Mouse (Mus musculus) Muller cell, postnatal 12 days (primary cell): ENCODE results near the gene Ctnna3.
A peak's percentile ranks its signal among the peaks of the same experiment; 100 is the strongest.
"Not testable (repeated sequence)": the region's sequence is repeated elsewhere in the genome, so short reads cannot be mapped to it uniquely, and the experiment has no call there.

Source experiments
- DNase-seq: peaks from one replicate; pipeline ENCODE4 v3.0.0-alpha.2; 2015; ENCODE audit errors: inconsistent ontology term

Gene Ctnna3

DNA sequence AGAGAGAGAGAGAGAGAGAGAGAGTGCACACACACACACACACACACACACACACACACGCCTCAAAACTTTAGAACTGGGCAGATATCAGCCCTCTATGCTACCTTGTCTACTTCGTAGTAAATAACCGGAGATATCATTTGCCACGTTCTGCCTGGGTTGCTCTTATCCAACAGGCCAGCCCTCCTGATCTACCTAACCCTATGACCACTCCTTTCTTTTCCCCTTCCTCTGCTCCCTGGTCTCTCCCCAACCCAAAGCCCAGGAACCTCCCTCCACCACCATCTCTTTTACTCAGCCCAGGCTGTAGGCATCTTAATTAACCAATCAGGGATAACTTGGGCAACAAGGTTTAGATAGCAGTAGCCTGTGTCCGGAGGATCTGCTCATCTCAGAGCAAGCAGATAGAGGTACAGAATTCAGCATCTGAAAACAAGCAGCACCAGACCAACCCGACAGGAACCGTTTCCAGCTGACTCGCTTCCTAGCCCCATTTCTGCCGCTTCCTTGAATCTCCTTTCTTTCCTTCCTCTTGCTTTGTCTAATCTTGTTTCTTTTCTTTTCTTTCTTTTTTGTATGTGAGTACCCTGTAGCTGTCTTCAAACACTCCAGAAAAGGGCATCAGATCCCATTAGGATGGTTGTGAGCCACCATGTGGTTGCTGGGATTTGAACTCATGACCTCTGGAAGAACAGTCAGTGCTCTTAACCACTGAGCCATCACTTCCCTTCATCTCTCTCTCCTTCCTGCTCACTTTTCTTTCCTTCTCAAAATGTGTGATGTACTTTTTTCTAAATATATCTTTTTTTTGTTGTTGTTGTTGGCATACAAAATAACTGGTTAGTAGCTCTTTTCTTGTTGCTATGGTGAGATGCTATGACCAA lies 6.1 kb upstream of the Ctnna3 start:
- DNase-seq, result no peak

- DNase-seq, result peak; percentile 19
Measured at GRCm38 (mm10) chr10:63424475-63424814, 5.5 kb upstream of the Ctnna3 start.

DNA sequence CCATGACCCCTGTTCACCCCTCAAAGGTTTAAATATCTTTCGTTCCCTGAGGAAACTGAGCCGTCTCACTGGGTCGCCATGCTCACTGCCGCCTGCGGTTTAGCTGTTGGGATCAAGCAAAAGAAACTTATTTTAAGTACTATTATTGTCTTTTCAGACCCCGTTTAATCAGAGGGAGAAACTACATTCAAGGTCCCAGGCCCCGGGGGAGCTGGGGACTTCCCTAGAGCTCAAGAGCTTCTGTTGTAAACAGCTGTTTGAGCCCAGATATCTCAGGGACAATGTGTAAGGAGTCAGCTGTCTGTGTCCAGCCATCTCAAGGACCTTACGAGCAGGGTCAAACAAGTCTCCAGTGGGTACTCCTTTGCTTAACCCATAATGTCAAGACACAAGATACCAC lies 2.8 kb upstream of the Ctnna3 start:
- no peak for DNase-seq

- DNase-seq, result peak; percentile 53
Measured at GRCm38 (mm10) chr10:63428243-63429022, 1.5 kb upstream of the Ctnna3 start.

- DNase-seq, result no peak
Measured at GRCm38 (mm10) chr10:63429023-63429340, 916 bp upstream of the Ctnna3 start.

- DNase-seq, result peak; percentile 97
Measured at GRCm38 (mm10) chr10:63429380-63429779, 518 bp upstream of the Ctnna3 start.

DNA sequence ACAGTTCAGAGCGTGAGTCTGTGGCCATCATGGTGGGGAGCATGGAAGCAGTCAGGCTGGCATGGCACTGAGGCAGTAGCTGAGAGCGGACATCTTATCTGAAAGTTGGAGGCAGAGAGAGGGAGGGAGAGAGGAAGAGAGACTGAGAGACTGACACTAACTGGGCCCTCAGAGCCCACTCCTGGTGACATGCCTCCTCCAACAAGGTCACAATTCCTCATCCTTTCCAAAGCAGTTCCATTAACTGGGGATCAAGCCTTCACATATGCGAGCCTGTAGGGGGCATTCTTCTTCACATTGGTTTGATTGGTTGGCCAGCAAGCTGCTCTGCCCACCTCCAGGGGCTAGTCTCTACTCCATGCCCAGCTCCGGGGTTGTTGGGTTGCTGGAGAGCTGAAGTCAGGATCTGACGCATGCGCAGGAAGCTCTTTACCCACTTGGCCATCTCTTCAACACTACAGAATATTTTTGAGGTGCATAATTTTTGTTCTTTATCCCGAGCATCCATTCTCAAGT lies 1.4 kb downstream of the Ctnna3 start:
- no peak for DNase-seq

GRCm38 (mm10) chr10:63432099-63432498 lies 2.2 kb downstream of the Ctnna3 start:
- no peak for DNase-seq

DNA sequence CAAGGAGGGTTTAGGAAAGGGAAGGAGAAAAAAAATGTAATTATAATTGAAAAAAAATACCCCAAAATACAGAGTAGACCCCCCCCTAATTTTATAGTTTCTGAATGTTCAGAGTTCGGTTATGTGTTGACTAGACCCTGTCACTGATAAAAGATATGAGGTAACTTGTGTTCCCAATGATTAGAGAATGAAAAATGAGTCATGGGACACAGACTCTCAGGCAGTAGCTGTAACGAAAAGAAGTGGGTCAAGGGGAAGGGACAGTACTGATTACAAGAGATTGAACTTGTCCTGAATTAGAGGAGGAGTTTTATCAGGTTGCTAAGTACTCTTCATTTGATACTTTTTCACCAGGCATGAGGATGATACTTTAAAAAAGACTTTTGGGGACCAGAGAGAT lies 3.0 kb downstream of the Ctnna3 start:
- DNase-seq, result no peak

GRCm38 (mm10) chr10:63438736-63439262 lies 8.9 kb downstream of the Ctnna3 start:
- DNase-seq, result no peak

GRCm38 (mm10) chr10:63439694-63440228 lies 9.9 kb downstream of the Ctnna3 start:
- no peak for DNase-seq

GRCm38 (mm10) chr10:63444602-63445387 lies 14.9 kb downstream of the Ctnna3 start:
- DNase-seq, result not testable (repeated sequence)

GRCm38 (mm10) chr10:63453926-63454325 lies 24.0 kb downstream of the Ctnna3 start:
- DNase-seq, result no peak

DNA sequence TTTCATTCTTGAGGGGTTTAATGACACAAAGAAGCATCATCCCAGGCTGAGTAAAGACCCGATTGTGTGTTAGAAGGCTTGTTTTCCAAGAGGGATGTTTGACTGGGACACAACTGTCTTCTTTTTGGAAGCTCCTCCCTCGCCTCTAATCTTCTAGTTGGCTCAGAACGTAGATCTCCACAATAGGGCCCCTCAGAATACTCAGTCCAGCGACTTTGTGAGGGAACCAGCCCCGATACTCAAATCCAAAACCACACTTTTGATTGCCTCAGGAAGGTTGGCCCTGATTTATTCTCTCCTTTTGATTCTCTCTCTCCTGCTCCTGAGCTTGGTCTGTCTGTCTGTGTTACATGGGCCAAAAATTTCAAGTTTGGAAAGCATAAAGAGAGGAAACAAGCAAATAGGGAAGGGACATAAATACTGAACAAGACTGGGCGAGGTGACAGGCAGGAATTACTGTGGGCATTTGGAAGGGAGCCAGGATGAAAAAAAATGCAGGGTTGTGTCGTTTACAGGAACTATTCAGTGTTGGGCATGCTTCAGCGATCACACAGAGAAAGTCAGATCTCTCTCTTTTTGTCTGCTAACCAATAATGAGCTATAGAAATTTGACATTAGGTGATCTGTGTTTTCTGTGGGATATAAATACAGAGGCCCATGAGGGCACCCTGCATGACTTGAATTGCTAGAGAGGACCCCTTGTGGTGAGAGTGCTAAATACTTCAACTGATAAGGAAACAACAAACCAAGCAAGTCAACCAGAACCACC lies 25.4 kb downstream of the Ctnna3 start:
- DNase-seq, result peak; percentile 84

GRCm38 (mm10) chr10:63457292-63458128 lies 27.6 kb downstream of the Ctnna3 start:
- DNase-seq, result no peak

GRCm38 (mm10) chr10:63460935-63461334 lies 31.0 kb downstream of the Ctnna3 start:
- no peak for DNase-seq

GRCm38 (mm10) chr10:63472473-63472872 lies 42.6 kb downstream of the Ctnna3 start:
- peak; percentile 14 for DNase-seq

DNA sequence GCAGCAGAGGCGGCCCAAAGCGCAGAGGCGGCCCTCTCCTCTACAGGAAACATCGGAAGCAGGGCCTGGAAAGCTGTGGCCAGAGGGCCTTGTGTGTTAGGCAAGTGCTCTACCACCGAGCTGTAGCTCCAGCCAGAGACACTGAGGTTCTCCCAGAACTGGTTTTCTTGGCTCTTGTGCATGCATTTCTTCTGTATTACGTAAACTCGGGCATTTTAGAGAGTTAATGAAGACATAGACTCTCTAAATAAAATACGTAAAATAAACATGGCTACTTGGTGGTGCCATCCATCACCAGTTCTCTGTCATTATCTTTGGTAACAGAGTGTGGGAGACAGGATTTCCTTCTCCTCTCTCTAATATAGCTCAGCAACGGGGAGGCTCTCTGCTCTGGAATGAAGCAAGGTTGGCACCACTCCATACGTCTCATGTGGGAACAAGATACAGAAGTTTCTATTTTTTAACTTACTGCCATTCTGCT lies 46.3 kb downstream of the Ctnna3 start:
- no peak for DNase-seq

GRCm38 (mm10) chr10:63478946-63479345 lies 49.0 kb downstream of the Ctnna3 start:
- peak; percentile 5 for DNase-seq

GRCm38 (mm10) chr10:63480066-63480465 lies 50.2 kb downstream of the Ctnna3 start:
- DNase-seq, result peak; percentile 5
